Mouse (Mus musculus): ENCODE measurements at regions not wholly inside any gene's neighbourhood (a gene's known extent, or its start where the extent isn't known, plus 50 kb on each side); places are given as distances from the start of the nearest gene placed in this dataset.

DNA sequence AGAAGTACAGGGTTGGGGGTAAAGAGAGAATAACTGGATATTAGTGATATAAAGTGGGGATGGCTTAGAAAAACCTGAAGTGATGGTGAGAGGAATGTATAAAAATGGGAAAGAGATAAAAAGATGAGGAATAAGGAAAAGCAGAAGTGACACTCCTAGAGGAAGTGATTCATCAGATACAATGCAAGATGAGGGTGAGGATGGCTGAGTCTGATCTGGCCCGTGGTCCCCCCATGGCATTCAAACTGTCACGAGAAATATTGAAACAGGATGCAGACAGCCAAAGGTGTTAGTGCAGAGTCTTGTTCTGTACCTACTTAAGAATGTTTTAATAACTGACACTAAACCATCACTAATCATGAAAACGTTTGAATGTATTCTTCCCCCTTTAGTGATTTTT, 56.2 kb upstream of the Kitl start:
- intact Hi-C loops (cut with DNase I), result no loop called here
- DNase-seq (ENCODE audit: extremely low spot score in 1 of 2, low spot score in 2 of 2), result no peak

DNA sequence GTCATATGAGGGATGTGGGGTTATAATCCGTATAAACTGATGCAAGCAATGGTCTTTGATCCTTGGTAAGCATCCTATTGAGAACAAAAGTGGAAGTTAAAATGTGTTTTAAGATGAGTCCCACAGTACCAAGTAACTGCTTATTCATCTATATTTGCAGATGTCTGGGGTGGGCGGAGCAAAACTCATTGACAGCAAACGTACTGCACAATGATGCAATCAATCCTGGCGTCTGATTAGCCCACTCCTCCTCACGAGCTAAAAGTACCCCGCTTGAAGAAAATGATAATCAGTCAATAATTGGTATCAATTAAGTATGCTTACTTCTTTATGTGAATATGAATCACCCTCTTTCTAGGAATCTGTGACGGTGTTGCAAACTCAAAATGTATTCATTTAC, 62.9 kb upstream of the Kitl start:
- intact Hi-C loops (cut with DNase I), result no loop called here
- no peak for DNase-seq (ENCODE audit: extremely low spot score in 1 of 2, low spot score in 2 of 2)

DNA sequence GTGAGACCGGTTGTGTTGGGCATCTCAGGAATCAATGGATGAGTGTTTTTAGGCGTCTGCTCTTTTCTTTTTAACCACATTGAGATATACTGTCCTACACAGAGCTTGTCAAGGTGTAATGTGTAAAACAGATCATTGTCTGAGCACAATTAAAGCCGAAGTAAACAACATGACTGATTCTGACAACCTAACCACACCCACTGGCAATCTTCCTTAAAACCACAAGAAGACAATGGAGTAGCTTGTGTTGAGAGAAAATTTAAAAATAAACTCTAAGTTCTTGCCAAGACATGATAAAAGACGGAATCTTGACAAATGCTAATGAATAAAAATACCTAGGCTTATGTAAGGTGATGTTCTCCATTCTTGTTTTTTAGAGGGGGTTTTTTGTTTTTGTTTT, 63.7 kb upstream of the Kitl start:
- intact Hi-C loops (cut with DNase I), result no loop called here
- DNase-seq (ENCODE audit: extremely low spot score in 1 of 2, low spot score in 2 of 2), result no peak

DNA sequence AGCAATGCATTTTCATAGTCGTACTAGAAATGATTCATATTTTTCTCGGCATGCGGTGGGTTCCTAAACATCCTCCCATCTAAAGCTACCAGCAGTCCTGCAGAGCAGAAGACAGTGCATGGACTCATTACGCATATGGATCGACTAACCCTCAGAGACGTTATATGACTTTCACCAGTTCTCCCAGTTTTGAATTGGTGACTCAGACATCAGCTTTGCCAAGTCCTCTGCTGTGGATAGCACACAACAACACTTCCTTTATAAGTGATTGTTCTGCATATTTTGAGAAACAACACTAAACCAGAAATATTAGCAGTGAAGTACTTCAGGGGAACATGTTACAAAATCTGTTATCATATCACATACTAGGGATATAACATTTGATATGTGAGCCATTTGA, 64.1 kb upstream of the Kitl start:
- intact Hi-C loops (cut with DNase I), result no loop called here
- DNase-seq (ENCODE audit: extremely low spot score in 1 of 2, low spot score in 2 of 2), result no peak

DNA sequence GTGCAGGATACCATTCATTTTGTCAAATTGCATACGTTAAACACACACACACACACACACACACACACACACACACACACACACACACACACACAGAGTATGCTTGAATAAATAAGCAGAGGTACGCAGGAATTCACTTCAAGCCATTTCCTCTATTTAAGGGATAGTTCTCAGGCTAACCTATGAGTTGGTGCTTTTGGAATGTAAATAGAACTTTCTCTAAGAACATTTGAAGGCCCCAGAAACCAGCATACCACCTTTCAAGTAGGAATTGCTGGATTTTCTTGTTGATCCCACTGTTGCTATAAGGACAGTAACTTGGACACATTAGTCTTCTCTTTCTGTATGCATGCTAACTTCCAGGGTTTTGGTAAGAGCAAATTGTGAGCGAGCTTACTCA, 66.7 kb upstream of the Kitl start:
- DNase-seq (ENCODE audit: extremely low spot score in 1 of 2, low spot score in 2 of 2), result no peak
- intact Hi-C loops (cut with DNase I), result no loop called here

DNA sequence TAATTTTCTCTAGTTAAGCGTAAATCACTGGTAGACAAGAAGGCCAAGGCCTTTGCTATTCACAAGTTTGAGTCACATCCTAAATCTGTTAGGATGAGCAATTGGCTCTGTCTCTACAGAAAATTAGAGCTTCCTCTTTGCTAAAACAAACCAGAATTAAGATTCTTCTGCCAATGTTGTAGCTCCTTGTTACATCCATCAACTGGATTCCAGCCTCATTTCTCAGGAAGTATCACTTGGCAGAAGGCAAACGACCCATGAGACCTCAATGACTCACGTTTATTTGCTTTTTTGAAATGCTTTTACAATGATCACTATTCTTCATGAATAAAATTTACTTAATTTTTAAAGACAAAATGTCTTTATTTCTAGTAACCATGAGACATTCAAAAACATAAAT, 70.0 kb upstream of the Kitl start:
- DNase-seq (ENCODE audit: extremely low spot score in 1 of 2, low spot score in 2 of 2), result no peak
- intact Hi-C loops (cut with DNase I), result no loop called here

DNA sequence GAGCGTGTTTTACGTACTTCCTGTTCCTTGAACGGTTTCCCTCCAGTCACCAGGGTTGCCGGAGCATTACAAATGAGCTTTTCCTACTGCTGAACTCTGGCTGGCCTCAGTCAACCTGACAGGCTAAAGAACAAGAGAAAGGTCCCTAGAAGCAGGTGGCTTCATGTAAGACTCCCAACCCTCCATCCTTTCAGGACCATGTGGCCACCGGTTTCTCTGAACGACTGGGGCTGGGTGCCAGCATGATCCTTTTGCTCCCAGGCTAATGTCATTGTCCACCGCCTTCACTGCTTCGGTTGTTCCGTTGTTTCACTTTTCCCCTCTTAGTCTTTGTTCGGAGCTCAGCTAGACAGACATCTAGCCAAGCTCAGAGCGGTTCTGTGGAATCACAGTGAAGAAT, 73.8 kb upstream of the Kitl start:
- intact Hi-C loops (cut with DNase I), result no loop called here
- DNase-seq (ENCODE audit: extremely low spot score in 1 of 2, low spot score in 2 of 2), result no peak

DNA sequence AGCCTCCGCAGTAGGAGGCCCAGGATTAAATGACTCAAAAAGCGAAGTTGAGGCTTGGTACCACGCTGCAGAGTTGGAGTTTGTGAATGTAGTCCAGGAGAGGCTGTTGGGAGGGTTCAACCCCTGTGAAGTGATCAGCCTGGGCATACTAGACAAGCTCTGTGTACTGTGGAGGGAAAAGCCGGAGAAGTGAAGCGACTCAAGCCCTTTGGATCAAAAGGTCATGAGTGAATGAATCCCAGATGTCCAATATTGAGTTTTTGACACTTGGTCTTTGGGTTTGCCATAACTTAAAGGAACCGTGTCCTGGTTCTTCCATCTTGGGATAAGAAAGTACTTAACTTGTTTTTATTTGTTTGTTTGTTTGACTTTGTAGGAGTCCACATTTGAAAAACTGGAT, 76.5 kb upstream of the Kitl start:
- DNase-seq (ENCODE audit: extremely low spot score in 1 of 2, low spot score in 2 of 2), result no peak
- intact Hi-C loops (cut with DNase I), result no loop called here

DNA sequence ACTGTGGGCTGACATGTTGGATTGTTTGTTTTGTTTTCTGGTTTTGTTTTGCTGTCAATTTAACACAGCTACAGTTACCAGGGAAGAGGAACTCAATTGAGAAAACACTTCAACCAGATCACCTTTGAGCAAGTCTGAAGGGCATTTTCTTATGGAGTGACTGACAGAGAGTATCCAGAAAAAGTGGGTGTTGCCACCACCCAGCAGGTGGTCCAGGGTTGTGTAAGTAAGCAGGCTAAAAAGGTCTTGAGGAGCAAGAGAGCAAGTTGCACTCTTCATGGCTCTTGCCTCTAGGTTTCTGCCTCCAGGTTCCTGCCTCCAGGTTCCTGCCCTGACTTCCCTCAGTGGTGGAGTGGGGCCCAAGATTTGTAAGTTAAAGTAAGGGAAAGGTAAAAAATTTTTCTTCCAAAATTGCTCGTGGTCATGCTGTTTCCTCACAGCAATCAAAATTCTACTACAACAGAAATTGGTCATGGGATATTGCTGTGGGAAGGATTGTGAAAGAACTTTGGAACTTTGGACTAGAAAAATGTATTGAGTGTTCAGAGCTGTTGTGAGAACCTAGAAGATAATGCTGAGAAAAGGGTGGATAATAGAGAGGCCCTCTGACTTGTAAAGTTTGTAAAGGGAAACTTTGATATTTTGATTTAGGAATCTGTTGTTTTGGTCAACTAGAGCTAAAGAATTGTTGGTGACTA, 77.4 kb upstream of the Kitl start:
- intact Hi-C loops (cut with DNase I), result no loop called here
- no peak for DNase-seq (ENCODE audit: extremely low spot score in 1 of 2, low spot score in 2 of 2)

DNA sequence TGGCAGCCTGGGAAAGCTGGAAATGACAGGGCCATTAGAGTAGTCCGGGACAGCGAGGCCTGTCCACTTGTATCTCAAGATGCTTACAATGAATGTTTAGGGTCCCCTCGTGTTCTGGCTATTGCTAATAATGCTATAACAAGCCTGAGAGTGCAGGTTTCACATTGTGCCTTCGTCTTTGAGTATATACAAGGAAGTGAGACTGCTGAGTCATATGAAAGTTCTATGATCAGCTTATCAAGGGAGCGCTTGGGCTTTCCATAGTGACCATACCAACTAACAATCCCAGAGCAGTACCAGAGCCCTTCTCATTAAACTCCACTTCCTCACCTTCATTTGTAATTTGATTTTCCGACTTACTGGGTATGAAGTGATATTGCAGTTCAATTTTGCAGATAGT, 86.2 kb upstream of the Kitl start:
- no peak for DNase-seq (ENCODE audit: extremely low spot score in 1 of 2, low spot score in 2 of 2)
- intact Hi-C loops (cut with DNase I), result no loop called here

DNA sequence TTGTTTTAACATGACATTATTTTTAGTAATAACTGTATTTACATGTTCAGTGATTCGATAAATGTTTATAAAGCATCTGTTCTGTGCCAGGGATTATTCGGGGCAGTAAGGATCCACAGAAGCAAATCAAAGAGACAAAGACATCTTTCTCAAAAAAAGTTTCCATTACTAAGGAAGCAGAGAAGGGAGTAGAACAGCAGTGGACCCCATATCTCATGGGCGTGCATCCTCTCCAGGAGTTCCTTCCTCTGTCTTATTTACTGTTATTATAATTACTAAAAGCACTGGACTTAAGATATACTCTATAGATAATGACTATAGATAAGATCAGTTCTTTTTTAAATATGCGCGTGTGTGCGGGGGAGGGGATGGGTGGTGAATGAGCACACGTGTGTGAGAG, 87.5 kb upstream of the Kitl start:
- intact Hi-C loops (cut with DNase I), result no loop called here
- no peak for DNase-seq (ENCODE audit: extremely low spot score in 1 of 2, low spot score in 2 of 2)

DNA sequence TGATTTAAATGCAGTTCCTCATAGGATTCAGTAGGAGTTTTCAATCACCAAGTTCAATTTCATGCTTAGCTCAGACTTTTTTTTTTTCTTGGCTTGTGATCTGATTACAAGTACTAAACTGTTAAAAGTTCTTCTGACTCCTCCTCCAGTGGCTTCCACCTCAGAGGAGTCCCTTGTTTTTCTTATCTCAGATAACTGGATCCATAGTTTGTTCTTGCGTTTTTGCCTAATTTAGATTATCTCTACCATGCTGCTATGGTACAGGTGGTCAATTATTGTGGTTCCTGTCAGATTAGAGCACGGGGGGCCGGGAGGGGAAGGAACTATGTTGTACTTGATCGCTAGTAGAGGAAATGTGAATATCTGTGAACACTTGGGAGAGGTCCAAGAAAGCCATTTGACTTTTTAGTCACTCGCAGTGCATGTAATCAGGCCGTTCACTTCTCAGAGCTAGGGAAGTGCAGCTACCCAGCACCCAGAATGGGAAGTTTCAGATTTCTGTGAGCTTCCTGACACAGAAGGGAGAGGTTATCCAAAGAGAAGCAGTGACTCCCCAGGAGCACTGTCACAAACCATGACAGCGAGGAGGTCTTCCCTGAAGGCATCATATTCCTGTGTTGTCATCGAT, 89.0 kb upstream of the Kitl start:
- intact Hi-C loops (cut with DNase I), result no loop called here
- DNase-seq (ENCODE audit: extremely low spot score in 1 of 2, low spot score in 2 of 2), result no peak

DNA sequence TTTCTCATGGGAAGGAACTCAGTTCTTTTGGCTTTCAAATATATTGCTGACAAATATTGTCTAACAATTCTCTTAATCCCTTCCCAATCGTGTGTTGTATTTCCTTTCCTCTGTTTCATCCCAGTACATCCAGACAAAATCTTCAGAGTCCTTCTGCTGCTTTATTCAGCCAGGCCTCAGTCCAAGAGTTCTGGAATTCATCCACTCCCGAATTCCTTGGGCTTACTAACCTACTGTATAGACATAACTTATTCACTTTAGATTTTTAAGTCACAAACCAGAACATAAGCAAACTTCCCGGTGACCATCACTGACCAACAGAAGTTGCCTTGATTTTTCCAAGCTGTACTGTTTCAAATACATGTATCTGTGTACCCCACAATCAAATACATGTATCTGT, 90.9 kb upstream of the Kitl start:
- no peak for DNase-seq (ENCODE audit: extremely low spot score in 1 of 2, low spot score in 2 of 2)
- intact Hi-C loops (cut with DNase I), result no loop called here

DNA sequence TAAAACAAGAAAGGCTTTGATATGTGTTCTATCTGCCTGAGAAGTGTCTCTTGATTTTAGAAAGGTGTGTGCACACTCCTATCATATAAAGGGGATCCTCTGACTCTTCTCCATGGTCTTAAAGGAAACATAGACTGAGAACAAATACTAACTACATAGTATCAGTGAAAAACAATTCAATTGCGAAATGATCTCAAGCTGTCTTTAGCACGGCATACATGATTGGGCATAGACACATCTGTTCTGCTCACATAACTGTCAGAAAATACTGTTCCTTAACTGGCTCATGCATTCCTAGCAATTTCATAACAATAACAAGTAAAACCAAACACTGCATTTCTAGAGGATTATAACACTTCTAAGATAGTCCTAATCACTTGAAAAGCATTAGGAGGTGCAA, 95.5 kb upstream of the Kitl start:
- intact Hi-C loops (cut with DNase I), result no loop called here

DNA sequence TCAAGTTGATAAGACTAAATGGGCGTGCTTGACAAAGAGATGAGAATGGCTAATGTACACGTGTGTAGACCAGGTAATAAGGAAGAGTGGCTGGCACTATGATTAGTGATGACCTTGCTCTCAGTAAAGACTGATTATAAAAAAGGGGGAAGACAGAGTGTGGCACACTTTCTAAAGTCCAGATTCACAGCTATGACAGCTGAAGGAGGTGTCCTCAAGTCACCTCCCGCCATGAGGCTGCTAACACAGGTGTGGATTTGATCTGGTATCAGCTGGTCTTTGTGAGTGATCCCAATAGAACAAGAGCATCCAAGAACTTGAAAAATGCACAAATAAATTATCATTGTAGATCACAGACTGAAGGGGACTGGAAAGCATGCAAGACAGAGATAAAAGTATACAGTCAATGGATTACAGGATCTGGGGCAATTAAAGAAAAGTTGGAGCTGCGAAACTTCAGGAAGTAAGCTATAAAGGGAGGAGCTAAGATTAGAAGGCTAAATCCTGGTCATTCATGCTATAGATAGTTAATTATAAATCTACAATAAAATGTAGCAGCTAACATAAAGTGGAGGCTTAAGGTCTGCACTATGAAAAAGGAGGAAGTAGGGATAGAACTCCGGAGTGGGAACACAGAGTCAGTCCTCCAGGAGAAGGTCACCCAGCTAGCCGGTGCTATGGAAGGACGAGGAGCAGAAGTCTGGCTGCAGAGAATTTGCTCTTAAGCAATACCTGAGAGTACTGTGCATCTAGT, 96.7 kb upstream of the Kitl start:
- DNase-seq (ENCODE audit: extremely low spot score in 1 of 2, low spot score in 2 of 2), result no peak
- intact Hi-C loops (cut with DNase I), result no loop called here

More for the DNA sequence above, 95.5 kb upstream of the Kitl start:
- DNase-seq (ENCODE audit: extremely low spot score in 1 of 2, low spot score in 2 of 2), result no peak

DNA sequence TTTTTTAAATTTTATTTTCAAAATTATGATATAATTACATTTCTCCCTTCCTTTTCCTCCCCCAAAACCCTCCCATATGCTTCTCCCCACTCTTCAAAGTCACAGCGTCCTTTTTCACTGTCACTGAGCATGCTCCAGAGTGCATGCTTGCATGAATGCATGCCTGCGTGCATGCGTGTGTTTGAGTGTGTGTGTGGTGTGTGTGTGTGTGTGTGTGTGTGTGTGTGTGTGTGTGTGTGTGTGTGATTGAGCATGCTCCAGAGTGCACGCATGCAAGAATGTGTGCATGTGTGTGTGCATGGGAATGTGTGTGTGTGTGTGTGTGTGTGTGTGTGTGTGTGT, 101.6 kb upstream of the Kitl start:
- no peak for DNase-seq (ENCODE audit: extremely low spot score in 1 of 2, low spot score in 2 of 2)
- intact Hi-C loops (cut with DNase I), result no loop called here

DNA sequence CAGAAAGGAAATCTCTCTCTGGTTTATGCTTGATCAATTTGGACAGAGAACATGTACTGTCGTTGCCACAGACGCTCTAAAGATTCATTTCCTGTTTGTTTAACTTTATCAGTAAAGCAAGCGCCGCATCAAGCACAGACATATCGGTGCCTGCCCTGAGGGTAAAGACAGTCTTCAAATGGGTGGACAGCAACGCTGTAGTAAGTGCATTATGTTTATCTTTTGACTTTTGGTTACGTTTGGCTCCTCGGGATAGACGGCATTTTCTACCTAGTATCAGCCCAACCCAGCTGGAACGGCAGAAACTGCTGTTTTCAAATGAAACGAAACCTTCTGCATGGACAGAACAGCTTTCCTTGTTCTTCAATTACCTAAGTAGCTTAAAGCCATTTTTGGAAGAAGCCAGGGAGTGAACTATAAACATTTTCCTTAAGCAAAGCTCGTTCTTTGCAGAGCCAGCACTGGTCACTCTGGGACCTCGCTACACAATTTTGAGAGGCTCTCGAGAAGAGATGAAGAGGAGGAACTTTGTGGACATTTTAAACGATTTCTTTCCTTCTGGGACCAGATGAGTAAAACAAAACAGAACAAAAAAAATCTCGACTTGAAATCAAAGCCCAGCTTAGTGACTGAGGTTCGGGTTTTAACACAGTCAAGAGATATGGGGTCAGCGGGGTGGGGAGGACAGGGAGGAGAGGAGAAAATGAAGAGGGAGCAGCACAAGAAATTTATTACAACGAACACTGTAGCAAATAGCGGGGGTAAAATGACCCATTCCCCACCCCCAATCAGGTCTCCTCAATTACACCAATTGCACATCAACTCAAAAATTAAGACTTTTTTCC, 102.2 kb upstream of the Kitl start:
- intact Hi-C loops (cut with DNase I), result no loop called here

DNA sequence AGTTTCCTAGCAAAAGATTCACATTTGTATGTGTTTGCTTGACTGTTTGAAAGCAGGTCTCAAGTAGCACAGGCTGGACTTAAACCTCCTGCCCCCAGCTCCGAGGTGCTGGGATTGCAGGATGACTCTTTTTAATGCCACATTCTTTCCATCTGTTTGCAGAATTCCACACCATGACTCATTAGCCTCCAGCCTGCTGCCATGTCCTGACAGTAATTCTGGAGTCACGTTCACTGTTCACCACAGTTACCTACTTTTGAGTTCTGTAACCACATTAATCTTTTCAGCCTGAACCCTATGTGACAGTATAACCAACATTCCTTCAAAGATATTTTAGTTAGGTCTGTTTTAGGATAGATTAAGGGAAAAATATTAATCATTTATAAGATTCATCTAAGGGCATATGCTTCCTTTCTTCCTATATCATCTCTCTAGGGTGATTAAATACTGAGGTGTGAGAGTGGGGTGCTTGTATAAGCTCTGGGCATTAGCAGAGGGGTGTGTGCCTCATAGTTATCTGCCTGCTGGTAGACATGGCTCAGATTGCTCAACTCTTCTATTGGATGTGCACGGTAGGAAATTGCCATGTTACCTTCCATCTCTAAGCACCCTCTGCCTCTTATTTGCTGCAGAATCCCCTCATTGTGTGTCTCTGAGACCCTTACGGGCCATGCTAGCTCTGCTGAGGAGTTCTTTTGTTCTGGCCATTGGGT, 105.3 kb upstream of the Kitl start:
- DNase-seq (ENCODE audit: extremely low spot score in 1 of 2, low spot score in 2 of 2), result no peak
- intact Hi-C loops (cut with DNase I), result no loop called here

More for the DNA sequence above, 102.2 kb upstream of the Kitl start:
- DNase-seq (ENCODE audit: extremely low spot score in 1 of 2, low spot score in 2 of 2), result no peak

DNA sequence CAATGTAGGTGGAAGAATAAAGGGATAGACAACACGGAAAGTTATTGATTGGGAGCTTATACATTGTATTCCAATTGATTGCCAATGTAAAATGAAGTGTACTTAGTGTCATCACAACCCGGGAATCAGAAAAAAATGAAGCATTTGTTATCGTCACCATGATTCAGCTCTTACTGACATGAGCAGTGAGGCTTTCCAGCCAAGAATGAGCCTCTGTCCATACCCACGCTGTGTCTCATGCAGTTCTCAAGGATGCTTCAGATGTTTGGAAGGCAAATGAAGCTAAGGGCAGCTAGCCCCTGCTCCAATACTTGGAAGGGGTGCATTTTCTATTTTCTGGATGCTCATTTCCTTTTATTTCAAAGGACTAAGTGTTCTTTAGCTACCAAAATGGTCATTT, 107.4 kb upstream of the Kitl start:
- intact Hi-C loops (cut with DNase I), result no loop called here
- no peak for DNase-seq (ENCODE audit: extremely low spot score in 1 of 2, low spot score in 2 of 2)

Data from left cerebral cortex, postnatal 10 days (tissue).